Mouse (Mus musculus): ENCODE measurements around the gene Gm20852.
"Not testable (repeated sequence)": the region's sequence is repeated elsewhere in the genome, so short reads cannot be mapped to it uniquely, and the experiment has no call there.

The Gm20852 gene

GRCm38 (mm10) chrY:66742023-66742422 is at the start of gene Gm20852:
Gm20852 (minus strand) TSS chrY:66742123.
- DNase-seq, result not testable (repeated sequence)

Measured in kidney, adult 9 months (tissue).